Mouse (Mus musculus): Measurements from ENCODE around the gene Dmgdh. TPM values are rescaled to one million over a fixed set of nuclear protein-coding genes. Genes with fewer than 3 reads are reported as not detected.

Dmgdh gene
- polyA plus RNA-seq, 2 experiments from 2014 or later = not detected

- no peak for ATAC-seq
Observed at GRCm38 (mm10) chr13:93711226-93711625, 37.0 kb downstream of the Dmgdh start.

GRCm38 (mm10) chr13:93712362-93712761 is 38.1 kb downstream of the Dmgdh start:
- no peak for ATAC-seq

- ATAC-seq = no peak
Observed at GRCm38 (mm10) chr13:93713826-93714225, 39.6 kb downstream of the Dmgdh start.

GRCm38 (mm10) chr13:93717113-93717512 is 42.9 kb downstream of the Dmgdh start:
- no peak for ATAC-seq

- peak; percentile 54 for ATAC-seq
Observed at GRCm38 (mm10) chr13:93718948-93719347, 44.7 kb downstream of the Dmgdh start.

- no peak for ATAC-seq
Observed at GRCm38 (mm10) chr13:93721916-93722315, 47.7 kb downstream of the Dmgdh start.

GRCm38 (mm10) chr13:93723455-93723854 is 49.2 kb downstream of the Dmgdh start:
- no peak for ATAC-seq

- ATAC-seq = peak; percentile 71
Observed at GRCm38 (mm10) chr13:93724206-93724605, 50.0 kb downstream of the Dmgdh start.

GRCm38 (mm10) chr13:93735131-93735636 is 61.0 kb downstream of the Dmgdh start:
- ATAC-seq = no peak

GRCm38 (mm10) chr13:93744118-93744517 is 69.9 kb downstream of the Dmgdh start:
- ATAC-seq = no peak

- no peak for ATAC-seq
Observed at GRCm38 (mm10) chr13:93752597-93753400, 78.6 kb downstream of the Dmgdh start.

GRCm38 (mm10) chr13:93755084-93755483 is 80.9 kb downstream of the Dmgdh start:
- no peak for ATAC-seq

GRCm38 (mm10) chr13:93756674-93757073 is 82.4 kb downstream of the Dmgdh start:
- ATAC-seq = peak; percentile 41

- ATAC-seq = no peak
Observed at GRCm38 (mm10) chr13:93757514-93757913, 83.3 kb downstream of the Dmgdh start.

- ATAC-seq = no peak
Observed at GRCm38 (mm10) chr13:93758149-93758898, 84.1 kb downstream of the Dmgdh start.

- ATAC-seq = no peak
Observed at GRCm38 (mm10) chr13:93761831-93762230, 87.6 kb downstream of the Dmgdh start.

GRCm38 (mm10) chr13:93762879-93763278 is 88.6 kb downstream of the Dmgdh start:
- ATAC-seq = peak; percentile 91

- no peak for ATAC-seq
Observed at GRCm38 (mm10) chr13:93764321-93764973, 90.2 kb downstream of the Dmgdh start.

- ATAC-seq = peak; percentile 67
Observed at GRCm38 (mm10) chr13:93771031-93771587, 96.9 kb downstream of the Dmgdh start.

GRCm38 (mm10) chr13:93771588-93772278 is 97.5 kb downstream of the Dmgdh start, which contains the start of gene Arsb:
TSS of gene Arsb (plus strand) at chr13:93771630.
- peak; percentile 83 for ATAC-seq

GRCm38 (mm10) chr13:93772279-93772636 is 98.0 kb downstream of the Dmgdh start:
- ATAC-seq = peak; percentile 13

- no peak for ATAC-seq
Observed at GRCm38 (mm10) chr13:93772861-93773260, 98.6 kb downstream of the Dmgdh start.

Data from CD4-positive, CD25-positive, alpha-beta regulatory T cell, adult 4 months (primary cell).